In the genomic region with DNA sequence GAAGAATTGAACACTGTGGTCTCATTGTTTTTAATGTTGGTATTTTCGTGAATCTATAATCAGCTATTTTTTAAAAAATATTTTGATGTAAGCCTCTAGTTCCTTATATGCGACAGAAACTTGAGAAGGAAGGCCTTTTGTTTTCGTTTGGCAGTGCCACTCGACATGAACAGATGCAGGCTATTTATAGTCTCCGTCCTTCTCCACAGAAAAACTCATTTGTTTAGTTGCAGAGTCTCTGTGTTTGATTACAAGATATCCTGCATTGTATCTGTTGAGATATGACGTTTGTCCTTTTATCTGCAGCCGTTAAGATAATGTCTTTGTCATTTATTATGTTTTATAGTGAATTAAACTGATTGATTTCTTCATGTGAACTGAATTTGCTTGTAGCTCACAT, we compare ENCODE assay signal across 11 mouse cellular contexts.
DNase-seq lines count a peak whose midpoint lies in the region; ATAC-seq and TF ChIP-seq lines count a peak whose summit lies in the region.
"Had no signal": no experiment of that assay in that cellular context is flagged by ENCODE, and none has a peak within 500 bp of the region (broad histone marks: within the 10 kb centered on the region; RNA-seq: fewer than 3 reads in every experiment).

No protein-coding gene starts in this region.

- peak overlapping the region; percentile 76 for H3K27ac ChIP-seq in heart, adult 2 months
- H3K27ac ChIP-seq in limb, embryonic 15.5 days = peak overlapping the region; percentile 30; the same call in 1 of the 2 replicates
- no peak overlapping the region for H3K27ac ChIP-seq in limb, embryonic 10.5 days
- H3K27ac ChIP-seq in forebrain, embryonic 16.5 days (ENCODE audit: low read length) = peak overlapping the region; percentile 73
- H3K27ac ChIP-seq: macrophage; stomach, postnatal 0 days had no signal

- intact Hi-C loops in heart, adult 2 months (cut with DNase I) = no loop called here

- 14% methylated on average over 7 of the region's 7 CpGs for WGBS in heart, adult 2 months
- 55% methylated on average over 7 of the region's 7 CpGs for WGBS in limb, embryonic 15.5 days
- WGBS in limb, embryonic 10.5 days = 77% methylated on average over 7 of the region's 7 CpGs
- WGBS in forebrain, embryonic 16.5 days = 23% methylated on average over 7 of the region's 7 CpGs

- ATAC-seq in limb, embryonic 15.5 days (ENCODE audit: insufficient number of reproducible peaks, low FRiP score, low TSS enrichment, low read depth) = no peak
- ATAC-seq in forebrain, embryonic 16.5 days = no peak

- H3K27me3 ChIP-seq in heart, adult 2 months (ENCODE audit: control insufficient read depth, insufficient read depth, low read length) = no peaks in the 10 kb centered on the region
- H3K27me3 ChIP-seq in limb, embryonic 15.5 days = no peaks in the 10 kb centered on the region
- no peaks in the 10 kb centered on the region for H3K27me3 ChIP-seq in limb, embryonic 10.5 days (ENCODE audit: low read depth, poor library complexity, severe bottlenecking)
- no peaks in the 10 kb centered on the region for H3K27me3 ChIP-seq in forebrain, embryonic 16.5 days (replicated peaks; ENCODE audit: control insufficient read depth, insufficient read depth, low read length)

- no peaks in the 10 kb centered on the region for H3K79me2 ChIP-seq in heart, adult 2 months (replicated peaks; ENCODE audit: control insufficient read depth, insufficient read depth, low read length)

- no peak overlapping the region for H3K4me3 ChIP-seq in heart, adult 2 months
- no peak overlapping the region for H3K4me3 ChIP-seq in limb, embryonic 15.5 days
- H3K4me3 ChIP-seq in limb, embryonic 10.5 days = no peak overlapping the region
- H3K4me3 ChIP-seq in forebrain, embryonic 16.5 days (replicated peaks; ENCODE audit: low read length) = no peak overlapping the region

- peaks cover 4% of the 10 kb centered on the region for H3K4me1 ChIP-seq in heart, adult 2 months (ENCODE audit: control insufficient read depth, insufficient read depth, low read length)
- no peaks in the 10 kb centered on the region for H3K4me1 ChIP-seq in limb, embryonic 15.5 days
- H3K4me1 ChIP-seq in limb, embryonic 10.5 days = no peaks in the 10 kb centered on the region
- H3K4me1 ChIP-seq in forebrain, embryonic 16.5 days (replicated peaks; ENCODE audit: control insufficient read depth, insufficient read depth, low read length) = peaks cover 14% of the 10 kb centered on the region

- no peaks in the 10 kb centered on the region for H3K9me3 ChIP-seq in limb, embryonic 15.5 days
- no peaks in the 10 kb centered on the region for H3K9me3 ChIP-seq in limb, embryonic 10.5 days (replicated peaks)
- no peaks in the 10 kb centered on the region for H3K9me3 ChIP-seq in forebrain, embryonic 16.5 days (ENCODE audit: control insufficient read depth, low read length)

- no peak for TF ChIP-seq POLR2A in heart, adult 2 months (IDR thresholded peaks at IDR 0.05; ENCODE audit: insufficient read depth, low read depth, low read length)

- no peak for TF ChIP-seq EP300 in heart, adult 2 months (IDR thresholded peaks at IDR 0.05; ENCODE audit: insufficient read depth, low read depth, low read length)

- DNase-seq in heart, adult 2 months = no peak
- DNase-seq in heart, adult 8-10 months (ENCODE audit: low spot score) = no peak
- no peak for DNase-seq in limb, embryonic 10.5 days (ENCODE audit: low spot score)
- peak; percentile 93 for DNase-seq in brain, adult 2 months (ENCODE audit: low read depth, low spot score)
- no peak for DNase-seq in adrenal gland, postnatal 4 days (ENCODE audit: low spot score in 2 of 2)
- DNase-seq: gastrocnemius, postnatal 14 days; layer of hippocampus, adult 9-11 months had no signal

- no peak overlapping the region for H3K9ac ChIP-seq in heart, adult 2 months (ENCODE audit: low read depth, low read length)
- H3K9ac ChIP-seq in limb, embryonic 15.5 days = no peak overlapping the region
- no peak overlapping the region for H3K9ac ChIP-seq in forebrain, embryonic 16.5 days (replicated peaks; ENCODE audit: low read depth, low read length)

- no peak for TF ChIP-seq CTCF in heart, adult 2 months (IDR thresholded peaks at IDR 0.05)

- H3K4me2 ChIP-seq in limb, embryonic 15.5 days = no peak overlapping the region
- H3K4me2 ChIP-seq in forebrain, embryonic 16.5 days (ENCODE audit: low read length) = no peak overlapping the region

- no peaks in the 10 kb centered on the region for H3K36me3 ChIP-seq in heart, adult 2 months (ENCODE audit: control insufficient read depth, insufficient read depth, low read length)
- no peaks in the 10 kb centered on the region for H3K36me3 ChIP-seq in limb, embryonic 15.5 days
- no peaks in the 10 kb centered on the region for H3K36me3 ChIP-seq in limb, embryonic 10.5 days
- no peaks in the 10 kb centered on the region for H3K36me3 ChIP-seq in forebrain, embryonic 16.5 days (ENCODE audit: control insufficient read depth, insufficient read depth)
